Mouse (Mus musculus) megakaryocyte, embryonic 14.5 days (primary cell): ENCODE measurements around the gene Lysmd4.

Experiments
- FLI1 ChIP-seq: IDR thresholded peaks from 2 replicates; pipeline ENCODE4 v1.6.1; 2012; ENCODE audit warnings: low read length, inconsistent platforms, mixed read lengths
- GATA1 ChIP-seq: IDR thresholded peaks from 3 replicates; pipeline ENCODE4 v1.6.1; 2012; ENCODE audit warnings: mixed read lengths, low read length, inconsistent platforms, borderline replicate concordance

DNA sequence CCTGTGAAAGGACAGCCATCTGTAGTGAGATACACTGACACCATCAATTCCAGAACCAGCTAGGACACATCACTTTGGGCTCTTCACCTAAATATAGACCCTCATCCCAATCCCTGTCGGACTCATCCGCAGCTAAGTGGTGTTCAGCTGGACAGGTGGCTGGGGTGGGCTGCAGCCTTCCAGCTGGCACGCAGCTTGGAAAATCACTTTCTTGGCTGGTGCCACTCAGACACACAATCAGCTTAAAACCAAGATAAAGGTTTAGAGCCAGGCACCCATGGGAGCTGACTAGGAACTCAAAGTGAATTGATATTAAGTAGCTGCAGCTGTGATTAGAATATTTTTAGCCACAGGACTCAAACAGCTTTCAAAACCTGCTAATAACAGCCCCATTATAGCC lies 7.9 kb downstream of the Lysmd4 start:
- TF ChIP-seq FLI1 (no peak), GATA1 (no peak)
